Mouse (Mus musculus) embryo, embryonic 10.5 days (tissue): ENCODE measurements at regions not wholly inside any gene's neighbourhood (a gene's known extent, or its start where the extent isn't known, plus 50 kb on each side); places are given as distances from the start of the nearest gene placed in this dataset.
A peak's percentile ranks its signal among the peaks of the same experiment; 100 is the strongest.

Experiments
- DNase-seq: peaks from one replicate; pipeline ENCODE4 v3.0.0-alpha.2; 2015; ENCODE audit warnings: low spot score

DNA sequence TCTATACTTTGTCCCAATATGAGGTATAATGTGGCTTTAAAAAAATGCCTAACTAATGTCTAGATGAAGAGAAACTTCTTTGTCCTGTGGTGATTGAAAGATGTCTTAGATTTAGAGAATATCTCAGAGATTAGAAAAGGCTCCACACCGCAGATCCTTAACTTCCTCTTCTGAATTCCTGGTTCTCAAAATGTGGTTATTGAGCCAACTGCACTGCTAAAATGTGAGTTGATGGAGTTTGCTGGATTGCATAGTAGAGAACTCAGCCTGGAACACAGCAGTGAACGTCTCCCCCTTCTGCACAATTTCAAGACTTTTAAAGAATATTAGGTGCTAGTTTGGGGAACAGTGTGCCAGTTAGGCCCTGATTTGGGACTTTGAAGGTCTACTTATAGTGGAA lies 312.7 kb upstream of the Cd180 start:
- no peak for DNase-seq

DNA sequence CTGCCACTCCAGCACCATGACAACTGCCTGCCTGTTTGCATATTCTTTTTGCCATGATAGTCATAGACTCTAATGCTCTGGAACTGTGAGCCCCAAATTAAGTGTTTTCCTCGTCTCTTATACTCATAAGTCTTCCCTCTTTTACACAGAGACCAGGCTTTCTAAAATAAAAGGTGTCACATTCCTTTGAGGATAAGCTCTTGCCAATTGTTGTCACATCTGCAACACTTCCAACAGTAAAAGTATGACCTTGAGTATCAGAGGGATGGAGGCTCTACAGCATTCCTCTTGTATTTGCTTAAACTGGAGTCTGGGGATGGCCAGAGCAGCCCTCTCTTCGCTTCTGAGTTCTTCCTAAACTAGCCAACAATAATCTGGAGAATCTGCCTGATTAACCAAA lies 301.4 kb upstream of the Cd180 start:
- no peak for DNase-seq

DNA sequence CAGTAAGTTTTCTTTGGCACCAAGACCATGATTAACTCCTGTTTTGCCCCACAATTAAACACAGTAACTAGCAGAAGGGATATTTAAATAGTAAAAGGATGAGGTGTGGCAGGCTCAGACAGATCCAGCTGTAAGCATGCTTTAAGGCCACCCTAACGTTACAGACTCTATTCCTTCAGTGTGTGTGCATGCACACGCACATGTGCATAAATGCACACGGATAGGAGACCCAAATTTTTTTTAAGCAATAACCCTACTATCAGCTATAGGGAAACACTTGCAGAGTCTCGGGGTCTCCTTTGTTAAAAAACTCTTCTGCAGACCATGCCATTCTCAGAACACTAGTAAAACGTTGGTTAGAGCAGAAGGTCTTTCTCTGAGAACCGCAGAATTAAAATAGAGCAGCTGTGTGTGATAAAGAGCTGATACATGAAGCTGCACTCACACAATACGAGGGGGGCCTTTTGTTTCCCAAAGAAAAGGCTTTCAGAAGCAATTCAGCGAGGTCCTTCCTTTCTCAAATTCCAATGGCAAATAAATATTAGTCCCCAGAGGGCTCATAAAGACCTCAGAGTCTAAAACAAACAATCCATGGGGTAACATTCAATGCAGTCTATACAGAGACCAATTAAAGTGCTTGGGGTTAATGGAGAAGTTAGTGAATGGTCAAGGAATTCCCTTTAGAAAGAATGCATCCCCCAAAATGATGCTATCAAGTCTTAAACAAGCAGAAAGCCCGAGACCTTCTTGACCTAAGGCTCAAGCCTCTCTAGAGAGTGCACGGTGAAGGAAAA lies 300.3 kb upstream of the Cd180 start:
- DNase-seq: peak; percentile 77

DNA sequence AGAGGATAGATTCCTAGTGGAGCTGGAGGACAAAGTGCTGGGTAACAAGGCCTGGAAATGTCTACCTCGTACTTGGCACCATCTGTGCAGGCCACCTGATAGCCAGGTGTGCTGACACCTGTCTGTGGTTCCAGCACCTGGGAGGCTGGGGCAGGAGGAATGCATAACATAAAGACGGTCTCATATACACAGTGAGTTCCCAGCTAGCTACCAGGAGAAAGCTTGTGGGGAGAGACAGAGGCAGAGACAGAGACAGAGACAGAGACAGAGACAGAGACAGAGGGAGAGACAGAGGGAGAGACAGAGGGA lies 299.7 kb upstream of the Cd180 start:
- no peak for DNase-seq

DNA sequence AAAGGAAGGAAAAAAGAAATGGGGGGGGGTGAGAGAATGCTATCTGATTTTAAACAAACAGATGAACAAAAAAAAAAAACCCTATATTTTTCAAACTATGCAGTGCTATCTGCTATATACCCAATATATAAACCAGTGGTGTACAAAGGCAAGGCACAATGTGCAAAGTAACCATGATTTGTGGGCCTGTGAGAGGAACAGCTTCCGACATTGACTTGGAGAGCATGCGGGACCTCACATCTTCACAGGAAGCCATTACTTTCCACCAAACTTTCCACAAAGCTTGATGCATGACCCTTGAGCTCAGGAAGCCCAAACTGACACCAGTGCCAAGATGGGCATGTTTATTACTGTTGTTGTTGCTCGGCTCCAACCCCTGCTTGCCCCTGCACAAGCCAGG lies 299.3 kb upstream of the Cd180 start:
- DNase-seq: peak; percentile 7

DNA sequence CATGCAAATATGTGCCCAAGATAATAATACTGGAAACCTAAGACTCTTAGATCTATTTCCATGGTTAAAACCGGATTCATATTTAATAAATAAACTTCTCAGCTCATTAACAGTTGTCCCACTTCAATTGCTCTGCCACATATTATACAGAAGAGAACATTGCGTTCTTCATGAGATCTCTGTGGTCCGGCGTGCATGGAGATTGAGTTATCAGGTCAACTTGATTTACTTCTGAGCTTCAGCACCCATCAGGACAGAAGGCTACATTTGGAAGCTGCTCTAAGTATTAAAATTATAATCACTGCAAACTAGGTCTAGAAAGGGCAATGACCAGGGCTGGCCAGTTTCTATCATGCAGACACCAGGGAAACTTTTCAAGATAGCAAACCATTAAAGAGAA lies 295.9 kb upstream of the Cd180 start:
- no peak for DNase-seq

DNA sequence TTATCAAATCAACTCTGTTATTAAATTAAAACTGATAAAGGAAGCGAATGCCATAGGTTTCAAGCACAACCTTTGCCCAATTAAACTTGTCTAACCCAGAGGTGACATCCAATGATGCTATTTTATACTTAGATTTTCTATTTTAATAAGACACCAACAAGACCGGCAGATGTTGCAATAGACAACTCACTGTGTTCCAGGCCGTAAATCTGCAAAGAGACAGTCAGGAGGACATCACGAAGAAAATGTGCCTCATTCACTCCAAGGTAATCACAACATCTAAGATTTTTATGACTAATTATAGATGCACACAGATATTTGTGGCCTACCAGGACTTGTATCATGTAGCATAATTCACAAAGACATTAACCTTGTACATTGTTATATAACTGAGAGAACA lies 281.5 kb upstream of the Cd180 start:
- DNase-seq: no peak

DNA sequence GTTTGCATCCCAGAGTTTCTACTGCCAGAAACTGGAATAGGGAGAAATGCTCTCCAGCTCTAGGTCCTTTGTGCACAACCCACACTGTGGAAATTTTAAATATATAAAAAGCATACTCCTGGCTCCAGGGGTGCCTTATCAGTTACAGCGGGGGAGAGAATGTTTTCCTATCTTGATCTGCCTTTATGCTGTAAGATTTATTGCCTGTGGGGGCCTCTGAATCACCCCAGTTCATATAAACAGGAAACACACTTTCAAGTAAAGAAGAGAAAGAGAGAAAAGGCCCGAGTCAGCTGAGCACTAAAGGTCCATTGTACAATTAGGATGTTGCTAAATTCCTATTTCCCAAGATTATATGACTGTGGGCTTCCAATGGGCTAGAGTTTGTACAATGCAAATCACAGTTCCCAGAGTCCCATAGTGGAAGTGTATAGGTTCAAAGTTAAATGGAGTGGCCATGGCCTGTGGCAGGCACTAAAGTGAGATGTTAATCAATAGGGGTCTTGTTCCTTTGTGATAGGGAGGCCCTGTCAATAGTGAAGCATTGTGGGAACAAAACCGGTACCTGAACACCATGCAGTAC lies 258.9 kb upstream of the Cd180 start:
- no peak for DNase-seq

DNA sequence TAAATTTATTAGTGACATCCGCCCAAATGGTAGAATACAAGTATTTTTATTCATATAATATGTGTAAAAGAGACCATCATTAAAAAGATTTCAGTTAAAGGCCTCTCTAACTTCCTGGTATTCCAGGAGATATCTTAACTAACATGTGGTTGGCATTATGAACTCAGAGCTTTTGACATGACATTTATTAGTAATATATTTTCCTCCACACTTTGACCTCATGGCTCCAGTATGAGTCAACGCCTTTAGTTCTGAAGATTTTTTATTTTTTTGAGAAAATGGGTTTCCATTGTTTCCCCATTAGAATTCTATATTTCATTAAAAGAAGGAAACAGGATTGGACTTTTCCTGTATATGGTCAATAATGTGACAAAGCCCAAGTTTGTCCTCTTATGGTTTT lies 250.7 kb upstream of the Cd180 start:
- DNase-seq: no peak

DNA sequence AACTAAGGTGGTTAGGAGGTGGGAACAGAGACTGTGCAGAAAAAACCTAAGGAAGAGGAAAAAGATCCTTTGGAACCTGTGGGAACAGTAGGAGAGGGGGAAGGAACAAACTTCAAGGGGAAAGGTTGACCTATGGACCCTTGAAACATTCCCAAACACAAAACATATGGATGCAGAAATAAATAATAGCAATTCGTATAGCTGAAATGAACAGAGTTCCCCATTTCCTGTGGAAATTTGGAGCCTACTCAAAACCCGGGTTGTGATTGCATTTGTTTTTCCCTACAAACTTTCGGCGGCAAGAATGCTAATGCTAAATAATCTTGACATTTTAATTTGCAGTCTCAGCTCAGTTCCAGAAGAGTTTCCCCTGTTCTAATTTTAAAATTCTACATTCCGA lies 246.0 kb upstream of the Cd180 start:
- DNase-seq: no peak

DNA sequence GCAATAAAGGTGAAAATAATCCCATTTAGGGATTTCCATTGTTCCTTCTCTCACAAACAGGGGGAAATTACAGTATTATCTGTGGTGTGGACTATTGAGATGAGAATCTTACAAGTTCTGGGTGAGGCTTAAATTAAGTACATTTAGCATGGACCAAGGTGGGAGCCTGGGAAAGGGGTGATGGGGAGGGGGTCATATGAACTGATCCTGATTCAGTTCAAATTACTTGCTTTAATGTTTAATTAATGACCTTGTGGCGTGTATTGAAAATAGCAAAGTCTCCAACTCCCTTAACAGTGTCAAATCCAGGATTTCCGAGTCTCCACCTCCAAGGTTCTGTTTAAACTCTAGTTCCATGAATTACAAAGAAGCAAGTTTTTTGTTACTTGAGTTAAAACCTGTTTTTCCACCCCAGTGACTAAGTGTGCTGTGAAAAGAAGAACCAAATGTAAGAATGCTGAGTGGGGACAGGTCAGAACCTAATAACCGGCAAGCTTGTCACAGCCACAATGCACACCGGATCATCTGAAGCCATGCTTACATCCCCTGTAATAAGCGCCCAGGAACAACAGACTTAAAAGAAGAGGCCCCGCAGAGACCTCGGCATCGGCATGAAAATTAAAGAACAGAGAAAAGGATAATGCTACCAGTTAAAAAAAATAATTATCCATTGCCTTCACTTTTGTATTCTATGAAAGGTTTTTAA lies 243.8 kb upstream of the Cd180 start:
- DNase-seq: peak; percentile 42

DNA sequence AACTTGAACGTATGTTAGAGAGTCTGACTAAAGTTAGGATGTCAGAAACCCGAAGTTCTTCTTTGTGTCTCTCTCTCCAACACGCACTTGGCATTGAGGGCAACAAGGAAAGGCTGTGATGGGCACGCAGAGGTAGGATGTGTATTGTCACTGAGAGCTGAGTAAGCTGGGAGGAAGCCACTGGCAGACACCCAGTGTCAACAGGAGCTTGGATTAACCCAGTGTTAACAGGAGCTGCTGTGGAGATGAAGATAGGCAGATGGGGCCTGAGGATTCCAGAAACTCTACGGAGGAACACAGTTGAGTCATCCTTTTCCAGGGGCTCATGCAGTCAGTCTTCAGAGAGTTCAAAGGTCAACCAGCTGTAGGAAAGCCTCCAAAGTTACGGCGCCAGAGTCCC lies 242.2 kb upstream of the Cd180 start:
- no peak for DNase-seq

DNA sequence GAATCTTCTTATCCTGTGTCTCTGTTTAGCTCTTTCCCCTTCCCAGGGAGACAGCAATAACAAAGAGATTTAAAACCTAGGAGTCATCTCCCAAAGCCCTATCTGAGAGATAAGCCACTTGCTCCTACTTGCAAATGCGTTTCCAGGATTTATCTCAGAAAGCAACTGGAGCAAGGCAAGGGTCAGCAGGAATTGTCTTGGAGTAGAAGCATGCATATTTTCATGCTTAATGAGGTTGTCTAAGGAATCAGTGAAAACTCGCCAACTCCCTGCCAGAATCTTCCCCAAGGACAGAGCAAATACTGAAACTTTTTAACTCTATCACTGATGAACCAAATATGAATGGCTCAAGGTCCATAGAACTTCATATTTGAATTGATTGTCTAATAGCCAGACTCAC lies 234.6 kb upstream of the Cd180 start:
- no peak for DNase-seq

DNA sequence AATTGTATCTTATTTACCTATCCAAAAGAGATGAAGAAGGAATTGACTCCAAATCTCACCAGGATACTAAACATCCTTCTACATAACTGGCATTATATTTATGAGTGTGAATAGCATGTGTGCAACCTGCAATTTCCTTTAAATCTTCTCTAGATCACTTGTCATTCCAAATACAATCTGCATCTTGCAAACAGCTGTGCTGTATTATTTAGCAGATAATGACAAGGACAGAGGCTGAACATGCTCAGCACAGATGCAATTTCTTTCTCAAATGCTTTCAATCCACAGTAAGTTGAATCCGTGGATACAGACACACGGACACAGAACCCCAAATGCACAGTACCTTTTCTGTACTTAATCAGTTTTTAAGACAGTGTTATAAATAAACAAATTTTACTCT lies 229.4 kb upstream of the Cd180 start:
- no peak for DNase-seq

DNA sequence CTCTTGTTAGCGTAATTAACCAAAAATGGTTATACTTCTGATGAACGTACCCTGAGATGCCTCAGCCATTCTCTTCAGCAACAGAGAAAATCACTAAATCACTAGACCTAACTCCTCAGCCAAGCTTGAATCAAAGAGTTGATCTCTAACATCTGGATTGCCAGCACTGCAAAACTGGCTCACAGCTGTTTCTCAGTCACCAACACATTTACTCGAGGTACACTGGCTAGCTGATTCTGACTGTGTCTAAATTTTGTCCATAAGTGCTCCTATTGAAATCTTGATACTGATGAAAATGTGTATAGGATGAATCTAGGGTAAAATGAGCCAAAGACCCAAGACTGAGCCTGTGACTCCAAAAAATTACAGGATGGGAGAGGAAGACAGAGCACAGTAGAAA lies 211.5 kb upstream of the Cd180 start:
- DNase-seq: no peak

DNA sequence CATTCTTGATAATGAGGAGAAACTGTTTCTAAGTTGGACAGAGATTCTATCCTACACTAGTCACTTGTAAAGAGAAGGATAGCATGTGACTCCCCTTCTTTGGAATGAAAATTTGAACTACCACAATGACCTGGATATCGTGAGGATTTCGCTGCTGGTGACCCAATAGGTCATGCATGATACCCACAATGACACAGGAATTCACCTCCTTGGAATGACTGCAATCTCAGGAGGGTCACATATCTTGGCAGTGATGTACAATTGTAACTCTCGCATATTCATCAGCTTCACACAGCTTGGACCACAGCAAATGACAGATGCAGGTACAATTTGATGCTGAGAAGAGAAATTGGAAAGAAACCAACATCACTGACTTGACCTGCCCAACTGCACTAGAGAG lies 210.9 kb upstream of the Cd180 start:
- no peak for DNase-seq

DNA sequence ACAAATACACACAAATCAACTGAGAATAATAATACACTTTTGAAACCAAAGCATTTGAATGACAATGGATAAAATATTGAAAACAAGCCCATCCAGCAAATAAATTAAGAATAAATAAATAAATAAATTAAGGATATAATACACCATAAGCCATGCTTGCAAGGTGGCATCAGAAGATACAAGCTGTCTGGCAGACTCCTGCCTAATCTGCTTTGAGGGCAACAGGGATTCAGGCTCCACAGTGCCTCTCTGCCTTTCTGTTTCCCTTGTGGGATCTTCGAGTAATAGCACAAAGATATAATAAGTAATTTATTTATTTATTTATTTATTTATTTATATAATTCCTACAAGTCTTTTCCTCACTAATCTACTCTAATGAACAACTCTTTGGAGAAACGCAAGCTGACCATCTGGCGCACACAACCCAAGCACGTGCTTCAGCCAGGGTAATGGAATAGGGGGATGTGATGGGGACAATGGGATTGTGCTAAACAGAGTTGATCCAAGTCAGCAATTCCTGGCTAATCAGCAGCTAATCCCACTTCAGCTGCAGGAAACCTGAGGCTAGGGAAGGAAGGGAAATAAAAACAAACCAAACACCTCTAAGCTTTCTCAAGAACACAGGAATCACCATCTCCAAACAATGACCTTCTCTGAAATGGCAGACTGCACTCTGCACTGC lies 205.8 kb upstream of the Cd180 start:
- DNase-seq: peak; percentile 27

DNA sequence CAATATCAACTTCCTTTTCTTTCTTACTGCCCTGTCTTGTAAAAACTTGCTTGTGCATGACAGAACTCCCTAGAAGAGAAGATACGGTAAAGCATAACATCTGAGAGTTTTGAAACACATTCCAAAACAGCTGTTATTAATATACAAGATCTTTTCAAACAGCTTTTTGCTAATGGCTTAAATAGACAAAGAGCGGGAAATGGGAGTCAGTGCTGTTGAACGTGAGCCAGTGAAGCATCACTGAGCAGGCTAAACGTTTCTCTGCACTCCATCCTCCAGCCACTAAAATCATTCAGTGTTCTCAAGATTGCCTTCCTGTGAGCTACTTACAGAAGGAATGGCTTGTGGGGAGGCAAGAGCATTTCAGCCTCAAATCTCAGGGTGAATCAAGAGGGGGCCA lies 202.0 kb upstream of the Cd180 start:
- DNase-seq: no peak

DNA sequence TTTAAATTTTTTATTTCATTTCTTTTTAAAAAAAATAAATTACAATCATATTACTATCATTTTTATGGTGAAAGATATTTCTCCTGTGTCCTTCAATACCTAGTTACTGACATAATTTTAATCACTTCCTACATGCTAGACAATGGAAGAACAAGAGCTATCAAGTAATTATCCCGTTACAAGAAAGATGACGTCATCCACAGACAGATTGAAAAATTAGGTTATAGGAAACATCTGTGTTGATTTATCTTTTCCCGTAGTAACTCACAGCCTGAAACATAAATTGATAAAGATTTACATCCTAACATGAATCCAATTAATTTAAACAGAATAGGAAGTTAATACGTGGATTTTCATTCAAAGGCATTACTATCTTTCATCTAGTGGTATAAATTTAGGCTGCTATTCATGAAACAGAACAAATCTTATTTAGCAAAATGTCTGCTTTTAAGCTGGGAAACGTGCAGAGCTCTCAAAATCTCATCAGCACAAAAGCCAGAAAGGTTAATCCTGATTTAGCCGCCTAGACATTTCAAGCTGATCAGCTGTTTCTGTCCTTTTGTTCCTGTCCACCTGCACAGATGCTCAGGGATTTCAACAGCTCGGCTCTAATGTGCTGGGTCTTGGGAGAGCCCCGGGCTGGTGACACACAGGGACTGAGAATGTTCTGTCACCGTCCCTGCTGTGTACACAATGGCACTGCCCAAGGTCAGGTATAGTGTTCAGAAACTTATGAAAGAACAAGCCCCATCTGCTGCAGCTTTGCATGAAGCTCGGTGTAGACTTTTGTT lies 189.0 kb upstream of the Cd180 start:
- peak; percentile 51 for DNase-seq

DNA sequence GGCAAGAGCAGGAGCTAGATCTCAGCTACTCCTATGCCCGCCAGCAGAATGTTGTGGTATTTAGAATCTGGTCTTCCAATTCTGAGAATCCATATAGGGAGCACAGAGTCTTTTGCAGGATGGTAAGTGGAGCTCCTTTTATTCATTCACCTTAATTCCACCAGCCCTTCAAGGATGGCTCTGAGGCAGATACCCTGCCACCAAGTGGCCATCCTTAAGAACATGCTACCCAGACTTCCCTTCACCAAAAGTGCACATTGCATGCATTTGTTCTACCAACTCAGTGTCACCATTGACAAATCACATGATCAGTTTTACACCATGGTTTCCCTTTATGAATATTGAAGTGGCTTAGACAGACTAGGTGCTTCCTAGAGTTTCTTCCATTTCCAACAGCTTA lies 186.1 kb upstream of the Cd180 start:
- DNase-seq: no peak

DNA sequence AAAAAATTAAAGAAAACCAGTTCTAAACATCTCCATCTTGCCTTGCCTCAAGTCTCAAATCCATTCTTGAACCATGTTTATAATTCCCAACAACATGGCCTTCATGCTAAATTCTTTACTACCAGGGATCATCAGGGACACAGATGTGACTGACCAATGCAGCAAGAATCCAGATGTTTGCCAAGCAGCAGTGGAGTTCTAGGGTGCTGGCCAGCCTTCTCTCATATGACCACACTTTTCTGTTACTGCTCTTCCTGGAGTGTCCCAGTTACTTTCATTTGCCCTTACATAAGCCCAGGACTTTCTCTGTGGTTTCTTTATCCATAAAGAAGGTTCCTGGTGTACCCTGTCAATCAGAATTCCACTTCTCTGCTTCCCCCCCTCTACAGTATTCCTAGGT lies 185.4 kb upstream of the Cd180 start:
- no peak for DNase-seq

DNA sequence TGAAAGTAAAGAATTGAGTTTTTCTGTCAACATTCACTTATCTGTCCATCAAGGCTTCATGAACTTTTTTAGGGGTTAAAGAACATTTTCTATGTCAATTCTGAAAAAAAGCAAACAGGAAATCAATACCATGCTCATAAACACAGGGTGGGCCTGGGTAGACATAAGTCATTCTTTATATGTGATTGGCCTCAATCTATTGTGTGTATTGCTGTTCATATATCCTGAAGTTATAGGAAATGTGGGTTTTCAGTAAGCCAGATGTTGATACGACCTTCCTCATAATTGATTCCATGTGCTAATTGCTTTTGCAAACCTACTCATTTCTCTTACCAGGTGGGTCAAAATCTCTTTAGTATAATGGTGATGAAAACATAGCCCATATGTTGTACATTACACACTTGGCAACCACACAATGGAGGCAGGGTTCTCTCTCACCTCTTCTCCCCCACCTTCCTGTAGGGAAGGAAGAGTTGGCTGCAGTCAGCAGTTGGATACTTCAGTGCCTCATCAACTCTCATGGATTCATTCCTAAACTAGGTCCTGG lies 182.6 kb upstream of the Cd180 start:
- peak; percentile 21 for DNase-seq
